Mouse (Mus musculus) kidney, adult 2 months (tissue): ENCODE measurements around the gene Olfr1126.
"Not testable (repeated sequence)": the region's sequence is repeated elsewhere in the genome, so short reads cannot be mapped to it uniquely, and the experiment has no call there.

Experiments
- CTCF ChIP-seq: fragments of 200-500 bp; conservative IDR thresholded peaks from 2 replicates; pipeline ENCODE4 v1.5.1; 2011; ENCODE audit warnings: low read depth, mild to moderate bottlenecking, control low read depth, low read length, moderate library complexity, mixed read lengths; ENCODE audit not compliant: insufficient read depth, insufficient read length
- POLR2A ChIP-seq: fragments of 200-500 bp; IDR thresholded peaks from one replicate; pipeline ENCODE4 v1.6.1; 2011; ENCODE audit warnings: low read depth, low read length, control low read depth

DNA sequence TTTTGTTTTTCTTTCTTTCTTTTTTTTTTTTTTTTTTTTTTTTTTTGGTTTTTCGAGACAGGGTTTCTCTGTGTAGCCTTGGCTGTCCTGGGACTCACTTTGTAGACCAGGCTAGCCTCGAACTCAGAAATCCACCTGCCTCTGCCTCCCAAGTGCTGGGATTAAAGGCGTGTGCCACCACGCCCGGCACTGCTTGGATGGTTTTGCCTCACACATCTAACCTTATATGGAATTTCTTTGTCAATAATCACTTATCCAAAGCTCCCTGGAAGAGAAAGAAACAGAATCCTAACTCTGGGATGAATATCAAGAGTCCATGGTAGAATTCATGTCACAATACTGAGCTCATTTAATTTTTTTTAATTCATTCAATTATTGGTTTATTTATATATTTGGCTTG, 43.2 kb downstream of the Olfr1126 start, which contains the start of gene Pramel7:
- not testable (repeated sequence) for TF ChIP-seq CTCF, POLR2A
